Mouse (Mus musculus): ENCODE results near the gene Hhat. TPM values are rescaled to one million over a fixed set of nuclear protein-coding genes. Genes with fewer than 3 reads are reported as not detected.

Gene Hhat
- total RNA-seq, 2 experiments from 2014 or later: 3.8 to 5.6 TPM

- no peak for DNase-seq
These were observed 289.6 kb downstream of the Hhat start for GRCm38 (mm10) chr1:192481446-192481845.

- no peak for DNase-seq
These were observed 290.8 kb downstream of the Hhat start for GRCm38 (mm10) chr1:192480072-192480784.

GRCm38 (mm10) chr1:192478176-192478575 lies 292.8 kb downstream of the Hhat start:
- DNase-seq: no peak

- no peak for DNase-seq
These were observed 293.5 kb downstream of the Hhat start for GRCm38 (mm10) chr1:192477556-192477955.

GRCm38 (mm10) chr1:192476704-192477103 lies 294.3 kb downstream of the Hhat start:
- DNase-seq: no peak

- no peak for DNase-seq
These were observed 297.9 kb downstream of the Hhat start for GRCm38 (mm10) chr1:192473134-192473533.

- DNase-seq: no peak
These were observed 298.7 kb downstream of the Hhat start for GRCm38 (mm10) chr1:192472366-192472765.

GRCm38 (mm10) chr1:192463732-192464131 lies 307.3 kb downstream of the Hhat start:
- no peak for DNase-seq

- DNase-seq: peak; percentile 82
These were observed 313.4 kb downstream of the Hhat start for GRCm38 (mm10) chr1:192457526-192458206.

- DNase-seq: no peak
These were observed 314.0 kb downstream of the Hhat start for GRCm38 (mm10) chr1:192457037-192457436.

- DNase-seq: no peak
These were observed 316.0 kb downstream of the Hhat start for GRCm38 (mm10) chr1:192454981-192455380.

- no peak for DNase-seq
These were observed 316.5 kb downstream of the Hhat start for GRCm38 (mm10) chr1:192454501-192454900.

- DNase-seq: no peak
These were observed 319.3 kb downstream of the Hhat start for GRCm38 (mm10) chr1:192451722-192452121.

- DNase-seq: no peak
These were observed 320.6 kb downstream of the Hhat start for GRCm38 (mm10) chr1:192450425-192450824.

GRCm38 (mm10) chr1:192449572-192450351 lies 321.3 kb downstream of the Hhat start:
- peak; percentile 28 for DNase-seq

- DNase-seq: no peak
These were observed 322.5 kb downstream of the Hhat start for GRCm38 (mm10) chr1:192448512-192448911.

GRCm38 (mm10) chr1:192447666-192448065 lies 323.4 kb downstream of the Hhat start:
- no peak for DNase-seq

Other genes with a start within 250 kb of the Hhat start
- 10 to 100 TPM; 14.9 to 16.7 TPM for gene Sertad4, start 84.5 kb upstream of the Hhat start, total RNA-seq (2021)